Mouse (Mus musculus): ENCODE measurements around the gene Lpar1.
"Not testable (repeated sequence)": the region's sequence is repeated elsewhere in the genome, so short reads cannot be mapped to it uniquely, and the experiment has no call there.

Lpar1 gene

GRCm38 (mm10) chr4:58545888-58546432 is 7.7 kb downstream of the Lpar1 start:
- DNase-seq (ENCODE audit: low spot score) = peak; percentile 78

GRCm38 (mm10) chr4:58543171-58543570 is 10.5 kb downstream of the Lpar1 start:
- DNase-seq (ENCODE audit: low spot score) = no peak

GRCm38 (mm10) chr4:58542656-58543055 is 11.0 kb downstream of the Lpar1 start:
- DNase-seq (ENCODE audit: low spot score) = not testable (repeated sequence)

- DNase-seq (ENCODE audit: low spot score) = no peak
Observed at GRCm38 (mm10) chr4:58540841-58541240, 12.9 kb downstream of the Lpar1 start.

GRCm38 (mm10) chr4:58540385-58540784 is 13.3 kb downstream of the Lpar1 start:
- DNase-seq (ENCODE audit: low spot score) = no peak

- no peak for DNase-seq (ENCODE audit: low spot score)
Observed at GRCm38 (mm10) chr4:58538696-58539095, 15.0 kb downstream of the Lpar1 start.

GRCm38 (mm10) chr4:58535754-58536153 is 17.9 kb downstream of the Lpar1 start:
- DNase-seq (ENCODE audit: low spot score) = no peak

- DNase-seq (ENCODE audit: low spot score) = no peak
Observed at GRCm38 (mm10) chr4:58534726-58535350, 18.9 kb downstream of the Lpar1 start.

- DNase-seq (ENCODE audit: low spot score) = peak; percentile 65
Observed at GRCm38 (mm10) chr4:58534141-58534571, 19.5 kb downstream of the Lpar1 start.

- peak; percentile 45 for DNase-seq (ENCODE audit: low spot score)
Observed at GRCm38 (mm10) chr4:58533519-58533918, 20.2 kb downstream of the Lpar1 start.

GRCm38 (mm10) chr4:58532326-58532725 is 21.4 kb downstream of the Lpar1 start:
- DNase-seq (ENCODE audit: low spot score) = no peak

GRCm38 (mm10) chr4:58530706-58531105 is 23.0 kb downstream of the Lpar1 start:
- no peak for DNase-seq (ENCODE audit: low spot score)

- peak; percentile 77 for DNase-seq (ENCODE audit: low spot score)
Observed at GRCm38 (mm10) chr4:58530279-58530678, 23.4 kb downstream of the Lpar1 start.

GRCm38 (mm10) chr4:58527852-58528251 is 25.8 kb downstream of the Lpar1 start:
- no peak for DNase-seq (ENCODE audit: low spot score)

GRCm38 (mm10) chr4:58521137-58521536 is 32.6 kb downstream of the Lpar1 start:
- DNase-seq (ENCODE audit: low spot score) = no peak

GRCm38 (mm10) chr4:58520531-58520930 is 33.2 kb downstream of the Lpar1 start:
- no peak for DNase-seq (ENCODE audit: low spot score)

- DNase-seq (ENCODE audit: low spot score) = no peak
Observed at GRCm38 (mm10) chr4:58519891-58520290, 33.8 kb downstream of the Lpar1 start.

GRCm38 (mm10) chr4:58518215-58518988 is 35.3 kb downstream of the Lpar1 start:
- peak; percentile 72 for DNase-seq (ENCODE audit: low spot score)

GRCm38 (mm10) chr4:58516810-58517209 is 36.9 kb downstream of the Lpar1 start:
- DNase-seq (ENCODE audit: low spot score) = no peak

- no peak for DNase-seq (ENCODE audit: low spot score)
Observed at GRCm38 (mm10) chr4:58516221-58516620, 37.5 kb downstream of the Lpar1 start.

- DNase-seq (ENCODE audit: low spot score) = no peak
Observed at GRCm38 (mm10) chr4:58511554-58511953, 42.1 kb downstream of the Lpar1 start.

GRCm38 (mm10) chr4:58508833-58509232 is 44.9 kb downstream of the Lpar1 start:
- no peak for DNase-seq (ENCODE audit: low spot score)

- no peak for DNase-seq (ENCODE audit: low spot score)
Observed at GRCm38 (mm10) chr4:58507536-58507935, 46.2 kb downstream of the Lpar1 start.
